Mouse (Mus musculus): ENCODE results near the gene Pcdh15. TPM values are rescaled to one million over a fixed set of nuclear protein-coding genes. Genes with fewer than 3 reads are reported as not detected.

Gene Pcdh15
- polyA plus RNA-seq, 1 experiment = 0.10 TPM

DNA sequence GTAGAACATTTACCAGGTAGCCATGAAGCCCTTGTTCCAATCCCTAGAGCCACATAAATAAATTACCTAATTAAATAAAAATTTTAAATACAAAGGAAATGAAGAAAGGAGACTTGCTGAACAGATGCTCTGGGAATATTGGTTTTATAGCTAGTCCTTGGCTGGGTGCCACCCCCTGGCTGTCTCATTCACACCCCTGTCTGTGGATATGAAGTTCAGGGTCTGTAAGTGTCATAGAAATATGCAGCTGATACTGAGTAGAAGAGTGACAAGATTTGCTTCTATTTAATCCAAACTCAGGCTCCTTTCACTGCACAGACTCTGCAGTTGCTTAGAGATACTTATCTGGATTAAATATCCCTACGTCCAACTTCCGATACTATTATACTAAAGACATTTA is 1205.0 kb downstream of the Pcdh15 start:
- DNase-seq (ENCODE audit: low spot score) = no peak

DNA sequence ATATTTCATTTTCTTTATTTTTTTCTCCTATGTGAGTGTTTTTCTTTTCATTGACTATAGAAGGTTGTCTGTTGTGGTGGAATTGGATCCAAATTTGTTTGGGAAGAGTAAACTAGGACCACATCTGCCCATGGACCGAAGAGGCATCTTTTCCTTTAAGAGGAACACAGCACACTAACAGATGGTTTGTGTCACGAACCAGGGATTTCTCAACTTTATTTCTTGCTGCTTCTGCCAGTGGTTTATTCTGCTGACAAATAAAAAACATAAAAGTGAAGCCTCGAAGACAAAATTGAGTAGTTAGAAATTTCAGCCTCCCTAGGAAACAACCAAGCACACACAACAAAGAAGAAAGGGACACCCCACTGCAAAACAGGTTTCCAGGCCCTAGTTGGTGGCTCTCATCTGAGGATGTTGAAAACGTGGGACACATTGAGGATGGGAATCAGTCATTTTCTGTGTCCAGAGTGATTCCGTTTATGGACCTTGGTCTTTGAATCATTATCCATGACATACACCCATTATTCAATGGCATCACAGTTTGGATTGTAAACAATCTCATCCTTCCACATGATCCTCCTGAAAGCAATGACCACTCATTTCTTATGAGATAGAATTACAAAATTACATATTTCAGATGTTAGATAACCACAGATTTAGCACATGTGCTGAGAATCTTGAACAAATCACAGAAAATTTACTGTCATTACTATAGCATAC is 1206.5 kb downstream of the Pcdh15 start:
- DNase-seq (ENCODE audit: low spot score) = no peak

GRCm38 (mm10) chr10:74307035-74307434 is 1207.9 kb downstream of the Pcdh15 start:
- DNase-seq (ENCODE audit: low spot score) = no peak

GRCm38 (mm10) chr10:74316091-74316490 is 1216.9 kb downstream of the Pcdh15 start:
- no peak for DNase-seq (ENCODE audit: low spot score)

DNA sequence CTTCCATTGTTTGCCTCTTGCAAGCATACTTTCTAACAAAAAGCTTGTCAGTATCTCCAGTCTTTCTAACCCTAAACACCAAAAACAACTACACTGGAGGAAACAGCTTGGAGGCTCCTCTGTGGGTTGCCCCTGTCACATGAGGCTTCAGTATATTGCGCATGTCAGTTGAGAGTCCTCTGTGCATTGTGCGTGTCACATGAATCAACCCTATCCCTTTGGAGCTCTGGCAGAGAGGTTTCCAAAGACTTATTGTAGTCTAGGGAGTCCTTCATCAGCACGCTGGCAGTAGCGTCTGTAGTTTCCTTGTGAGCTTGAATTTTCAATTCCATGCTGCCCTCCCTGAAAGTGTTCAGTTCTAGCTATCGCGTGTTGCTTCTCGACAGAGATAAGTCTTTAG is 1236.3 kb downstream of the Pcdh15 start:
- no peak for DNase-seq (ENCODE audit: low spot score)

DNA sequence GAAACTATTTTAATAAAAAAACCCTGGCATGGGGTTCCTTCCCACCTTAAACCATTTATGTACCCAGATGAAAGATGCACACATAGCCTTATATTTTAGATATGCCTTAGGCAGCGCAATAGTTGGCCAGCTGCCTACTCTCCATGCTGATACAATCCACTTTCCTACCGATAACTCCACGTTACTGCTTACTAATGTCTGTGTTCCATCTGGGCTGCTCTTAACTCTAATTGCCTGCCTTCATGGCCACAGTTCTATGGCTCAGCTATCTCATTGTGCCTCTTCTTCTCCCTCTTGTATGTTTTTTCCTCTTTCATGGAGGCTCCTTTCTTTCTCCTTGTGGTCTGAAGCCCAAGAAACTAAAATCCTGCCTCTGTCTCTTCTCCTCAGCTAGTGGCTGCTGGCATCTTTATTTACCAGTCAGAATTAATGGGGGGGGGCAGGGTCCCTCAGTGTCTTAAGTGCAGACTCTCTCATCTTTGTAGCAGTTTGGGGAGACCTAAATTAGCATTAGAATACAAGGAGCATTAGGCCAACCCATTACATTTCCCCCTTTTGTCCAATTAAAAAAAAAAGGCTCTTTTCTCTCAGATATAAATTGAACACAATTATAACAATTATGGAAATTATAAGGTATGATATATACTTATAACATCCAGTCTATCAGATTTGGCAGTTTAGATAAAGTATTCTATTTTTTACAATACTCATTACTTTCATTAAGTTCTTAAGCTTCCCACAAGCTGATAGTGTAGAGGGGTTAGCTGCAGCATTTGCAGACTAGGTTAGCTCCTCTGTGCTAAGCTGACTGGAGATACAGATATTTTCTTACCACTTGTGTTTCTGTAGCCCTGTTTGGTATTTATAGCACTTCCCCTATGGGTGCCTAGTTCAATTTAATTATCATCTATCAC is 1240.4 kb downstream of the Pcdh15 start:
- DNase-seq (ENCODE audit: low spot score) = no peak

GRCm38 (mm10) chr10:74359526-74359925 is 1260.4 kb downstream of the Pcdh15 start:
- DNase-seq (ENCODE audit: low spot score) = no peak

GRCm38 (mm10) chr10:74378697-74379096 is 1279.6 kb downstream of the Pcdh15 start:
- DNase-seq (ENCODE audit: low spot score) = no peak

DNA sequence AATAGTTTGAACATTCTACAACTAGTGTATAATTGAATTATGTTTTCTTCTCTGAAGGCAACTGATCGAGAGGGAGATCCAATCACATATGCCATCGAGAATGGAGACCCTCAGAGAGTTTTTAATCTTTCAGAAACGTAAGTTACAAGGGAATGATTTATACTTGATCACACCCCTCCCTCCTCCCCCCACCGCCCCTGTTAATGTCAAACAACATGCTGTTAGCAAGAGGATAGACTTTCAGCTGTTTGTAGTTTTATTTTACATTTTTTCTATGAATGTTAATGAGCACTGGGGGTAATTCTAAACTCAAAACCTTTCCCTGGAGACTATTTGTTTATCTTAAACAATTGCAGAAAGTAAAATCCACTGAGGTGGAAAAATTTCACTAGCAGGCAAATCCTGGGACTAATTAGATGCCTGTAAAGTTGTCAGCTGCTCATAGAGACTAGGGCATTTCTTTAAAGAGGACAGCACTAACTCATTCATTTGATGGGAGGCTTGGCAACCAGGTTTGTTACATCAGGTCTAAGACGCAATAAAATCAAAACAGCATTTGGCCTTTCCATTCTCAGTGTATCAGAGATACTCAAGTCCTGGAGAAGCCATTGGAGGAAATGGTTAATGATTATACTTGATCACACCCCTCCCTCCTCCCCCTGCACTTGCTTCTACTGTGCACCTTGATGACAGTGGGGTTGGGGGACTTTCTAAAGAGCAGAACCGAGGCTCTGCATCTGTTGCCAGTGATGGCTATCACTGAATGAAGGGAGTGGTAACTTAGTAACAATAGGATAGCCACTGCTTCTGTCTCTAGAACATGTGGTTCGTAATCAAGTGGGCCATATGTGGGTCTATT is 1280.4 kb downstream of the Pcdh15 start:
- DNase-seq (ENCODE audit: low spot score) = no peak

GRCm38 (mm10) chr10:74387538-74388499 is 1288.7 kb downstream of the Pcdh15 start:
- no peak for DNase-seq (ENCODE audit: low spot score)

DNA sequence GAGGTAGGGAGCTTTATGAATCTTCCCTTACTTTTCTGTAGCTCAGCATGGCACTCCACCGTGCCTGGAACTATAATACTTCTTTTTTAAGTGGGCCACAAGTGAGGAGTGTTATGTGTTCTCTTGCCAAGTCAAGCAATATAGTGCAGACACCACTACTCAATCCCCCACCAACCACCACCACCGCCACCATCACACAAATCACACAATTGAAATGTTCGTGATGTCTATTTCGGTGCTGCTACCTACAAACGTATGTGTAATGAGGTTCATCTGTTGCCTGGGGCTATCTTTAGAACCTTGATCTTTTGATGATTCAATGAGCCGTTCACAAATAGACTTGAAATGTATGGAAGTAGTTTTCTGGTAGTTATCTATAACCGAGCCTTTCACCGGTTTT is 1304.0 kb downstream of the Pcdh15 start:
- DNase-seq (ENCODE audit: low spot score) = no peak

- no peak for DNase-seq (ENCODE audit: low spot score)
Measured at GRCm38 (mm10) chr10:74414021-74414420, 1314.9 kb downstream of the Pcdh15 start.

DNA sequence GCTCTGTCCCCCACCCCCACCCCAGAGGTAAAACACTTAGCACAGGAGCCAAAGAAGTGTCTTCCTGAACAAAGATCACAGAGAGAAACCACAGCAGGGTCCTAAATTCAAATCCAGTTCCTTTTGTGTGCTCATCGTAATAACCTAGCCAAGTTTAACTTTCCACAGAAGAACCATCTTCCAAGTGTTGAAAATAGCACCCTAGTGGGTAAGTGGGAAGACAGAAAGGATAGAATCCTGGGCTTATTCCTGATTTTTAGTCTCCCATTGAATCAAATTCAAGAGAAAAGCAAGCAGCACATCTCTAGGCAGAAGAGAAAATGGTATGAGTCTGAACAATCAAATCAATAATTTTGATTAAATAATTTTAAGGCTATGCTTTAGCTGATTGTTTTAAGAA is 1315.8 kb downstream of the Pcdh15 start:
- no peak for DNase-seq (ENCODE audit: low spot score)

GRCm38 (mm10) chr10:74415359-74415758 is 1316.2 kb downstream of the Pcdh15 start:
- DNase-seq (ENCODE audit: low spot score) = no peak

DNA sequence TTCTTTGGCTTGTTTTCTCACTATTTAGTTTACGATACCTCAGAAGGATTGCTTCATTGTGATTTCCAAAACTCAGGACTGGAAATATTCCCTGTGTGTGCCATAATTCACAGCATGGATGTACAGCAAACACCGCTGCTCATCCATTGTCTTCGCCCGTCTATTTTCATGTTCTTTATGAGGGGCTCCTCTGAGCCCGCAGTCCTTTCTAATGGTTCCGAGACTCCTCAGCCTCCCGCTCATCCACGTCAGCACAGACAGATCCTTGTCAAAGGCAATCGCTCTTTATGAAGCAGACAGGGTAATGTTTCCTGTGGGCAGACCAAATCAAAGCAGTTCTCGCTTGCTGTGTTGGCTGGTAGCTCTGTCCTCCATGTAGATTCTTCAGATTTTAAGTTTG is 1316.8 kb downstream of the Pcdh15 start:
- DNase-seq (ENCODE audit: low spot score) = no peak

DNA sequence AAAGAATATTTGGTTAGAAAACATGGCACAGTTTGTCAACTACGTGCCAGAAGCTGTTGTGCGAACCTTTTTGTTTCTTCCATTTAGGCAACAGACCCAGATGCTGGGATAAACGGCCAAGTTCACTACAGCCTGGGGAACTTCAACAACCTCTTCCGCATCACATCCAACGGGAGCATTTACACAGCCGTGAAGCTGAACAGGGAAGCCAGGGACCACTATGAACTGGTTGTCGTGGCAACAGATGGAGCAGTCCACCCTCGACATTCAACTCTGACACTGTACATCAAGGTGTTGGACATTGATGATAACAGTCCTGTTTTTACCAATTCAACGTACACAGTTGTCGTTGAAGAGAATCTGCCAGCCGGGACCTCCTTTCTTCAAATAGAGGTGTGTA is 1350.9 kb downstream of the Pcdh15 start:
- DNase-seq (ENCODE audit: low spot score) = no peak

- DNase-seq (ENCODE audit: low spot score) = no peak
Measured at GRCm38 (mm10) chr10:74463972-74464371, 1364.8 kb downstream of the Pcdh15 start.

GRCm38 (mm10) chr10:74480779-74481178 is 1381.6 kb downstream of the Pcdh15 start:
- no peak for DNase-seq (ENCODE audit: low spot score)

- no peak for DNase-seq (ENCODE audit: low spot score)
Measured at GRCm38 (mm10) chr10:74512315-74512714, 1413.2 kb downstream of the Pcdh15 start.

GRCm38 (mm10) chr10:74513743-74514142 is 1414.6 kb downstream of the Pcdh15 start:
- no peak for DNase-seq (ENCODE audit: low spot score)

GRCm38 (mm10) chr10:74538371-74538770 is 1439.2 kb downstream of the Pcdh15 start:
- no peak for DNase-seq (ENCODE audit: low spot score)

All from urinary bladder, adult 2 months (tissue).